Mouse (Mus musculus) forebrain, embryonic 12.5 days (tissue): ENCODE measurements at regions not wholly inside any gene's neighbourhood (a gene's known extent, or its start where the extent isn't known, plus 50 kb on each side); places are given as distances from the start of the nearest gene placed in this dataset.

Experiments
- ATAC-seq: fragments of 200-750 bp; cut with Nextera tagmentation; 2 replicates; pipeline ENCODE4 v1.8.0; 2017; ENCODE audit warnings: moderate TSS enrichment; ENCODE audit not compliant: low FRiP score
- H3K27ac ChIP-seq: fragments of 300-500 bp; sonication (generic); 2 replicates; pipeline ENCODE4 v1.5.1; 2016; ENCODE audit warnings: mild to moderate bottlenecking
- H3K27me3 ChIP-seq: fragments of 300-500 bp; sonication (generic); 2 replicates; pipeline ENCODE4 v1.6.1; 2016; ENCODE audit warnings: mild to moderate bottlenecking
- H3K36me3 ChIP-seq: fragments of 300-500 bp; sonication (generic); replicated peaks from 2 replicates; pipeline ENCODE4 v1.6.1; 2016; ENCODE audit warnings: mild to moderate bottlenecking
- H3K4me1 ChIP-seq: fragments of 300-500 bp; sonication (generic); 2 replicates; pipeline ENCODE4 v1.6.1; 2016
- H3K4me2 ChIP-seq: fragments of 300-500 bp; sonication (generic); 2 replicates; pipeline ENCODE4 v1.6.1; 2016; ENCODE audit warnings: mild to moderate bottlenecking, moderate library complexity
- H3K4me3 ChIP-seq: fragments of 300-500 bp; sonication (generic); replicated peaks from 2 replicates; pipeline ENCODE4 v1.5.1; 2016; ENCODE audit warnings: mild to moderate bottlenecking
- H3K9ac ChIP-seq: fragments of 300-500 bp; sonication (generic); 2 replicates; pipeline ENCODE4 v1.6.1; 2016; ENCODE audit warnings: mild to moderate bottlenecking
- H3K9me3 ChIP-seq: fragments of 300-500 bp; sonication (generic); 2 replicates; pipeline ENCODE4 v1.6.1; 2016
- WGBS: fragments of 180-500 bp; shearing (Covaris S2); methylation state at CpG from one replicate; pipeline ENCODE4 v1.1.7; 2016; 5-methylcytosine and 5-hydroxymethylcytosine counted together

DNA sequence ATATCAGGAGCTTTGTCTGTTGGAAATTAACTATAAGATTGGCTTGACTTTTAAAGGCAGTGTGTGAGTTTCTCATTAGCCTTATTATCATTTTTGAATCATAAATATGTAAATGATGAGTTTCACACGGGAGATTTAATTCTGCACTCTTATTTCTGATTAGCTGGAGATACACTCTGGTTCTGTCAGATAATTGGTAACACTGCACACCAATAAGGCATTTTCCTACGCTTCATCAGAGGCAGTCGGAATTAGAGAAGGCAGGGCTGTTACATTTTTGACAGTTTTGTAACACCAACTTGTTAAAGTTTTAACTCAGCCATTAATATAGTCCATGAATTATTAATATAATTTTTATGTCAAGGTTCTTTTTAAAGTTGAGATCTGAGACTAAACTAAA, 347.3 kb downstream of the Zfp352 start:
- ATAC-seq: no peak
- no peaks in the 10 kb centered on the region for H3K4me1 ChIP-seq
- H3K36me3 ChIP-seq: no peaks in the 10 kb centered on the region
- 68% methylated on average over 3 of the region's 3 CpGs for WGBS
- no peaks in the 10 kb centered on the region for H3K9me3 ChIP-seq
- no peaks in the 10 kb centered on the region for H3K27me3 ChIP-seq
- H3K4me3 ChIP-seq: no peak overlapping the region
- H3K9ac ChIP-seq: no peak overlapping the region
- no peak overlapping the region for H3K27ac ChIP-seq
- no peak overlapping the region for H3K4me2 ChIP-seq

DNA sequence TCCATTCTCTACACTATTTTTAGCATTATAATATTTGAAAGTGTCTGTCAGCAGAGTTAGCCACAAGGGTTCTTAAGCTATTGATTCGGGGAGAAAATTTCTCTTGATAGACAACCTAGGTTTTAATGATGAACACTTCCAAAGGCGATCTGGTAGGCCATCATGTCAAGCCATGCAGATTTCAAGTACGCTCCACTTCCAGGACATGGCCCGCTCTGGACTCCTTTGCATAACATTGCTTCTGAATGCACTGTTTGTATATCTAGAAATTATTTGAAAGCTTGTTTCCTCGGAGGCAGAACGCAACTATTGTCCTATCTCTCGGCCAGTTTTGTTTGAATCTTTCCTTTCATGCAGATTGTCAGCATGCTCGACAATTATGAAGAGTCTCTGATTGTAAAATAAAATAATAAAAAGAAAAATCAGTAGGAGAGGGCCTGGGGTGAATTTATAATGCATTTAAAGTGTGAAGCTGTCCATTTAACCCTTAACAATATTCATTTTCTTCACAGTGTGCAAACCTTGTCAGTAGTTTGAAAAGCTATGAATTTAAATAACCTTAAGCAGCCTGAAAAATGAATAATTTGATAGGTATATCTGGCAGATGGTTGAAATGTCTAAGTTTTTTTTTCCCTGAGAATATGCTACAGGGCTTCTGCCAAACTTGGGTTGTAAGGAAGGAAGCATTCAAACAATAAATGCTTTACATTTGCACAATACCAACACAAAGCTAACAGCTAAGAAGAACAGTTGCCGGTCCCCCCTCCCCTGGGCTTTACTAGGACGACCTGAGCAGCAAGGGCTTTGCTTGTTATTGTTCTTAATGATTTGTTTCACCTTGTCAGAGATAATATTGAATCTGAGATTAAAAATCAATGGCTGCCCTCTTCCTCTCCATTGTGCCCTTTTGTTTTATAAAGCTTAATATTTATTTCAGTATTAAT, 357.8 kb downstream of the Zfp352 start:
- no peaks in the 10 kb centered on the region for H3K36me3 ChIP-seq
- no peak overlapping the region for H3K4me3 ChIP-seq
- WGBS: 76% methylated on average over 10 of the region's 10 CpGs
- H3K4me1 ChIP-seq: no peaks in the 10 kb centered on the region
- no peak for ATAC-seq
- H3K9me3 ChIP-seq: no peaks in the 10 kb centered on the region
- no peak overlapping the region for H3K9ac ChIP-seq
- no peak overlapping the region for H3K27ac ChIP-seq
- no peak overlapping the region for H3K4me2 ChIP-seq
- no peaks in the 10 kb centered on the region for H3K27me3 ChIP-seq

DNA sequence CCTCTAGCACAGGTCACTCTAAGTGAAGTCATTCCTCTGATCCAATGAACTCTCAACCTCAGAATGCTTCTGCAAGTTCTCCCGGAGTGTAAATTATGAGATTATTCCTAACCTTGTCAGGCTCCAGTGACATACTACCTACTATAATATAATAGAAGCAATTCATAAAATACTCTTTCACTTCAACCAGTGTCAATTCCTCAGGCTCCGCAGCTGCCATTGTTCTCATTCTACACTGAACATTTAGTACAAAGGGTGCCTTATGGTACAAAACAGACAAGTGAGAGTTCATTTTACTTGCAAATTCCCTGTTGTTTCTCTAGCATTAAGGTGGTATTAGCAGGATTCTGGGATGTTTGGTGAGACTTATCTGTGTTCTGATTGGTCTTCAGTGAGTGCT, 379.7 kb downstream of the Zfp352 start:
- Histone ChIP-seq H3K4me3 (no peak overlapping the region), H3K27ac (no peak overlapping the region), H3K36me3 (no peaks in the 10 kb centered on the region), H3K27me3 (no peaks in the 10 kb centered on the region), H3K9me3 (no peaks in the 10 kb centered on the region), H3K9ac (no peak overlapping the region), H3K4me2 (no peak overlapping the region), H3K4me1 (peaks cover 3% of the 10 kb centered on the region; the same call in 1 of the 2 replicates)
- 38% methylated on average over 2 of the region's 2 CpGs for WGBS
- ATAC-seq: no peak

DNA sequence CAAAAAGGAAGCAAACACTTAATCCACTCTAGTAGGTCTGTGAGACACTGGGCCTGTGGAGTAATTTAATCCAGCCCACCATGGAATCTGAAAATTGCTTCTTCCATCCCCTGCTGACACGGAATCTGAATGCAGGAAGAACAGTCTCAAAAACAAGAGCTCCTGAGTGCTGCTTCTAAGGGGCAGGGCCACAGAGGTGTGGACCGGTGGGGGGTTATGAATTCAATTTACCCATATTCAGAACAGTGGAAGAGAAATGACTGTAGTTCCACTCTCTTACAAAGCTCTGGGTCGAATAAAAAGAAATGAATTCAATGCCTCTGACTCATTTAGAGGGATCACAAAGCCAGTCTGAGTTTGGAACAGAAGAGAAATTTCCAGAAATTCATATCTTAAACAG, 390.3 kb downstream of the Zfp352 start:
- no peaks in the 10 kb centered on the region for H3K9me3 ChIP-seq
- no peak overlapping the region for H3K9ac ChIP-seq
- H3K4me3 ChIP-seq: no peak overlapping the region
- H3K27ac ChIP-seq: no peak overlapping the region
- ATAC-seq: peak; percentile 60; the same call in 1 of the 2 replicates
- H3K4me2 ChIP-seq: no peak overlapping the region
- no peaks in the 10 kb centered on the region for H3K36me3 ChIP-seq
- no peaks in the 10 kb centered on the region for H3K27me3 ChIP-seq
- 22% methylated on average over 3 of the region's 3 CpGs for WGBS
- H3K4me1 ChIP-seq: no peaks in the 10 kb centered on the region

DNA sequence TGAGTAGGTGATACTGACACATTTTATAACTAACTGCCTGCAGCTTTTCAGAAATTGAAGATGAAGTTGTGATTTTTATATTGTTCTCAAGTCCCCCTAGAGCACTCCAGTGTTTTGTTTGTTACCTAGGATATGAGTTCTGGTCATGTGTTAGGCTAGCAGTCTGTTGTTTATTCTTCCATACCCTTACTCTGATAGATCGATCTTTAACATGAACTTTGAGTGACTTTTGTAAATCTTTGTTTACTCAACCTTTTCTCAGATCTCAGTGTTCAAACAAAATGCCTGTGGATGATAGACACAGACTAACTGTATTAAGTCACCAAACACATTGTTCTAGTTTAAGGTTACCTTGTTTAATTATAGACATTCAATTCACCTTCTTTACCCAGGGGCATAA, 409.3 kb downstream of the Zfp352 start:
- Histone ChIP-seq H3K36me3 (no peaks in the 10 kb centered on the region), H3K9ac (no peak overlapping the region), H3K4me1 (no peaks in the 10 kb centered on the region), H3K27ac (no peak overlapping the region), H3K4me2 (no peak overlapping the region), H3K9me3 (no peaks in the 10 kb centered on the region), H3K27me3 (no peaks in the 10 kb centered on the region), H3K4me3 (no peak overlapping the region)
- ATAC-seq: no peak
- WGBS: 85% methylated on average over 1 of the region's 1 CpGs

DNA sequence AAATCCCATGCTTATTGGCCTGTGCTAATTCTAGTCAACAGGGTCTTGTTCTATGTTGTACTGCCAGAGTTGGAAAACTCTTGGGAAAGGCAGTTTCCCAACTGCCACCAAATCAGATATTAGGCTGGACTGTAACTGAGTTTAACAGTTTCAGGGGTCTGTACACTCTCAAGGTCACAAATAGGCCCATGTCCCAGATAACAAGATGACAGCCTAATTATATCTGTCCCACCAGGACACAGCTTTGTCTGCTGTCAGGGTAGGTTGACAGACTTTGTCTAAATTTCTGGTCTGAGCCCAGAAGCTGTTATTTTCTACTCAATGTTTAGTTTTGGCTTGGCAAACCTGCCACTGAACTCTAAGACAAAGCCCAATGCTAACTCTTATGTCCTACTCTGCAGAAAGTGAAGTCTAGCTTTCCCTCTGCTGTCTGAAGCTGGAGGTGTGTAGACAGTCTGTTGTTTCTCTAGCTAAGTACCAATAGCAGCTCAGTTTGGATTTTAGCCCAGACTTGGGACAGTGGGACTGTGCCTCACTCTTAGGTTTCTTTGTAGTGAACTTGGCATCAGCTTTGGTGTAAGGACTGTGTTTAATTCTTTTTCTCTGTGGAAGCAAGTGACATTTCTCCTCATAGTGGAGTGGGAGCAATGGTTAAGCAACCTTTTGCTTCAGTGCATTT, 453.8 kb downstream of the Zfp352 start:
- no peaks in the 10 kb centered on the region for H3K9me3 ChIP-seq
- no peak overlapping the region for H3K27ac ChIP-seq
- H3K4me1 ChIP-seq: no peaks in the 10 kb centered on the region
- H3K27me3 ChIP-seq: no peaks in the 10 kb centered on the region
- no peaks in the 10 kb centered on the region for H3K36me3 ChIP-seq
- H3K9ac ChIP-seq: no peak overlapping the region
- H3K4me2 ChIP-seq: no peak overlapping the region
- ATAC-seq: no peak
- no peak overlapping the region for H3K4me3 ChIP-seq

DNA sequence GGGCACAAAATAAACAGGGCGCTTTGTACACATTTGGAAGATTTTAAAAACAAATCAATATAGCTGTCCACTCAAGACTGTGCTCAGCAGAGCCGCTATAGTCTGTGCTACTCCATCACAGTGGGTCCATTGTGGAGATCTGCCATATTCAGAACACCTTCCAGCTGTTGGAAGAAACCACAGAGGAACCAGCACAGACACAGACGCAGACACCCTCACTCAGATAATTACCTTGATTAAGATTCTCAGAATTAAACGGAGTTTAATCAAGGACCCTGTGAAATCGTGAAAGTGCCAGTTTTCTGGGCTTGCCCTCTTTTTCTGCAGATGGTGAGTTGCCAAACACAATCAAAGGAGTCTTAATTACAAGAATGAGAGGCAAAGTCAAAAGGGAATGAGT, 478.3 kb downstream of the Zfp352 start:
- ATAC-seq: 0 out of 2 replicates have a peak, but pooled peaks have one; percentile 44
- no peaks in the 10 kb centered on the region for H3K4me1 ChIP-seq
- H3K27me3 ChIP-seq: no peaks in the 10 kb centered on the region
- H3K9me3 ChIP-seq: no peaks in the 10 kb centered on the region
- no peak overlapping the region for H3K9ac ChIP-seq
- 61% methylated on average over 5 of the region's 5 CpGs for WGBS
- no peak overlapping the region for H3K4me2 ChIP-seq
- H3K4me3 ChIP-seq: no peak overlapping the region
- H3K36me3 ChIP-seq: no peaks in the 10 kb centered on the region
- H3K27ac ChIP-seq: no peak overlapping the region

DNA sequence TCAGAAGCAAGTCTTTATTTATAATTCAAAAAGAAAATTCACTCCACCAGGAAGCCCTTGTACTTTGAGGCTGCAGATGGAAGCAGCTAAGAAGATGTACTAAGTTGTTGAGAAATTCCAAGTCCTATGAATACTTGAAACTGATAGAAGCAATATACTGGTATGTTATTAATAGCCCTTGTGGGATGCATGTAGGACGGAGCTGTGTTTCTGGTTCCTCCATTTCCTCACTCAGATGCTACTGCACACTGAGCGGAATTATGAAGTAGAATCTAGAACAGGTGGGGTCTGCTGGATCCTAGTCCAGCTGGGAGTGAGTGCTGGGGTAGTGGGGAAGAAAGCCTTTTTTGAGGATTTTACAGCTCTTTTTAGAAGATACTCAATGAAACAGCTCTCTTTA, 510.5 kb downstream of the Zfp352 start:
- ATAC-seq: no peak

DNA sequence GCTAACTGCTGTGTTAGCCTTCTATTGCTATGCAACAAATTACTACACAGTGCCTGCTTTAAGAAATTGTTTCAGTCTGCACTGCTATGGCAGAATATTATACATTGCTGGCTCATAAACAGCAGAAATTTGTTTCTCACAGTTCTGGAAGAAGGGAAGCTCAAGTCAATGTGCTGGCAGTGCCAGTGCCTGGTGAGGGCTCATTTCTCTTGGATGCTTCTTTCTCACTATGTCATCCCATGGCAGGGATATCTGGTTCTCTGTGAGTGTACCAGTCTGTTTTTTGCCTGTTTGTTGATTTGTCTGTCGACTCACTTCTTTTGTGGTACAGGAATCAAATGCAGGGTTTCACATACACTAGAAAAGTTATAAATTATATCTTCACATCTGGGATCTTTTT, 516.2 kb downstream of the Zfp352 start:
- Histone ChIP-seq H3K9me3 (no peaks in the 10 kb centered on the region), H3K9ac (no peak overlapping the region), H3K4me1 (no peaks in the 10 kb centered on the region), H3K4me2 (no peak overlapping the region), H3K36me3 (no peaks in the 10 kb centered on the region), H3K4me3 (no peak overlapping the region), H3K27me3 (no peaks in the 10 kb centered on the region), H3K27ac (no peak overlapping the region)
- WGBS: 73% methylated on average over 1 of the region's 1 CpGs
- ATAC-seq: no peak

More for the DNA sequence above, 510.5 kb downstream of the Zfp352 start:
- H3K27ac ChIP-seq: no peak overlapping the region
- H3K4me2 ChIP-seq: no peak overlapping the region
- 91% methylated on average over 2 of the region's 2 CpGs for WGBS
- no peaks in the 10 kb centered on the region for H3K9me3 ChIP-seq
- no peaks in the 10 kb centered on the region for H3K27me3 ChIP-seq
- H3K4me1 ChIP-seq: no peaks in the 10 kb centered on the region
- no peak overlapping the region for H3K4me3 ChIP-seq
- H3K36me3 ChIP-seq: no peaks in the 10 kb centered on the region
- no peak overlapping the region for H3K9ac ChIP-seq

DNA sequence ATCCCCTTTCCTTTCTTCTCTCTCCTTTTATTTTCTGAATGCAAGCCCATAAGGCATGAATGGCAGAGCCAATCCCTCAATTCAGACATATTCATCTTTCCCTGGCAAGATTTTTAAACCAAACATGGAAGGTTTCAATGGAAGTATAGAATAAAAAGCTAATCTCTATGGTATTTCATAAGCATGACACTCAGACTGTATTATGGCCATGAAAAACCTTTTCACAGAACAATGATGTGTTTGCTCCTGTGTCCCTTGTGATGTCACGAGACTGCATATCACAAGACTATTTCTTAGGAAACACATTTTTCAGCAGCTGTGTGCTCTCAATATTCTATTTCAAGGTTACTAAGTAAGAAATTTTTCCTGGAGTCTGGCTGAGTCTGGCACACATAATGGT, 525.5 kb downstream of the Zfp352 start:
- H3K4me1 ChIP-seq: 0 out of 2 replicates have a peak, but pooled peaks cover 4% of the 10 kb centered on the region
- no peaks in the 10 kb centered on the region for H3K9me3 ChIP-seq
- no peak overlapping the region for H3K4me3 ChIP-seq
- H3K36me3 ChIP-seq: no peaks in the 10 kb centered on the region
- no peak overlapping the region for H3K27ac ChIP-seq
- no peak overlapping the region for H3K4me2 ChIP-seq
- H3K27me3 ChIP-seq: no peaks in the 10 kb centered on the region
- no peak for ATAC-seq
- no peak overlapping the region for H3K9ac ChIP-seq
- WGBS: 29% methylated on average over 1 of the region's 1 CpGs
